Comparison of ENCODE assay signal across 9 mouse cellular contexts in genomic region chr6:4003445-4003844, GRCm38 (mm10). TPM values are rescaled to one million over a fixed set of nuclear protein-coding genes. Genes with fewer than 3 reads are reported as not detected.
DNase-seq lines count a peak whose midpoint lies in the region; ATAC-seq and TF ChIP-seq lines count a peak whose summit lies in the region.
"Had no signal": no experiment of that assay in that cellular context is flagged by ENCODE, and none has a peak within 500 bp of the region (broad histone marks: within the 10 kb centered on the region; RNA-seq: fewer than 3 reads in every experiment).

No protein-coding gene starts in this region.

- ATAC-seq in kidney, embryonic 16.5 days (ENCODE audit: low FRiP score, low TSS enrichment) = peak; percentile 21; the same call in 1 of the 2 replicates
- ATAC-seq in neural tube, embryonic 15.5 days (ENCODE audit: low FRiP score) = no peak

- H3K27ac ChIP-seq in embryonic fibroblast, embryonic 13.5 days (ENCODE audit: insufficient read depth, low read length) = peak overlapping the region; percentile 51
- peak overlapping the region; percentile 89 for H3K27ac ChIP-seq in kidney, embryonic 16.5 days (ENCODE audit: low read length)
- H3K27ac ChIP-seq in neural tube, embryonic 15.5 days (replicated peaks) = 0 out of 2 replicates have a peak overlapping the region, but pooled peaks have one; percentile 18

- peak overlapping the region; percentile 56 for H3K4me3 ChIP-seq in lung, adult 2 months (replicated peaks; ENCODE audit: extremely low read depth, low read depth, low read length)
- H3K4me3 ChIP-seq in embryonic fibroblast, embryonic 13.5 days (ENCODE audit: insufficient read depth, low read length) = peak overlapping the region; percentile 78; the same call in 1 of the 2 replicates
- H3K4me3 ChIP-seq in kidney, embryonic 16.5 days (ENCODE audit: low read length) = peak overlapping the region; percentile 49
- no peak overlapping the region for H3K4me3 ChIP-seq in neural tube, embryonic 15.5 days (replicated peaks)

- no peak for DNase-seq in lung, adult 2 months
- no peak for DNase-seq in lung, adult 18-20 months
- DNase-seq in ovary, postnatal 10 days (ENCODE audit: low spot score) = no peak
- DNase-seq in right cerebral cortex, postnatal 4 days = no peak
- DNase-seq in layer of hippocampus, postnatal 25 days (ENCODE audit: extremely low spot score in 1 of 2, low spot score in 1 of 2) = no peak

- no peak overlapping the region for H3K9ac ChIP-seq in kidney, embryonic 16.5 days (replicated peaks; ENCODE audit: low read length)
- no peak overlapping the region for H3K9ac ChIP-seq in neural tube, embryonic 15.5 days (replicated peaks)

- peaks cover 5% of the 10 kb centered on the region for H3K4me1 ChIP-seq in lung, adult 2 months (ENCODE audit: control insufficient read depth, insufficient read depth, low read length)
- peaks cover 5% of the 10 kb centered on the region; the same call in 1 of the 2 replicates for H3K4me1 ChIP-seq in embryonic fibroblast, embryonic 13.5 days (ENCODE audit: control insufficient read depth, insufficient read depth, low read length)
- H3K4me1 ChIP-seq in kidney, embryonic 16.5 days (ENCODE audit: insufficient read depth, low read length) = no peaks in the 10 kb centered on the region
- H3K4me1 ChIP-seq in neural tube, embryonic 15.5 days = peaks cover 4% of the 10 kb centered on the region

- TF ChIP-seq POLR2A in lung, adult 2 months (IDR thresholded peaks at IDR 0.05; ENCODE audit: borderline replicate concordance, extremely low read depth, low read depth, low read length) = no peak
- TF ChIP-seq POLR2A in embryonic fibroblast, embryonic 13.5 days (IDR thresholded peaks at IDR 0.05; ENCODE audit: low read depth, low read length) = no peak

- H3K9me3 ChIP-seq in kidney, embryonic 16.5 days (ENCODE audit: low read length) = no peaks in the 10 kb centered on the region
- H3K9me3 ChIP-seq in neural tube, embryonic 15.5 days (replicated peaks) = no peaks in the 10 kb centered on the region

- peaks cover 3% of the 10 kb centered on the region; the same call in 1 of the 2 replicates for H3K36me3 ChIP-seq in kidney, embryonic 16.5 days (ENCODE audit: insufficient read depth, low read length)
- H3K36me3 ChIP-seq in neural tube, embryonic 15.5 days = no peaks in the 10 kb centered on the region

- H3K27me3 ChIP-seq in kidney, embryonic 16.5 days (ENCODE audit: insufficient read depth, low read length) = no peaks in the 10 kb centered on the region
- H3K27me3 ChIP-seq in neural tube, embryonic 15.5 days (replicated peaks) = no peaks in the 10 kb centered on the region

- 5% methylated on average over 4 of the region's 4 CpGs for WGBS in lung, adult 2 months
- 41% methylated on average over 4 of the region's 4 CpGs for WGBS in kidney, embryonic 16.5 days
- WGBS in neural tube, embryonic 15.5 days = 61% methylated on average over 4 of the region's 4 CpGs

- TF ChIP-seq CTCF in lung, adult 2 months (IDR thresholded peaks at IDR 0.05; ENCODE audit: insufficient read depth, low read length) = no peak
- no peak for TF ChIP-seq CTCF in embryonic fibroblast, embryonic 13.5 days (IDR thresholded peaks at IDR 0.05; ENCODE audit: borderline replicate concordance, insufficient read depth, low read length)

- H3K4me2 ChIP-seq in kidney, embryonic 16.5 days (replicated peaks; ENCODE audit: low read depth, low read length) = peak overlapping the region; percentile 51
- peak overlapping the region; percentile 55; the same call in 1 of the 2 replicates for H3K4me2 ChIP-seq in neural tube, embryonic 15.5 days

RNA-seq across cellular contexts. Expression of gene Gng11, which starts 0.3 kb away (rescaled TPM):
- polyA plus RNA-seq in lung, adult 2 months (2012; rRNA removed) = 33.3 and 37.2 TPM in 2 replicates
- 27.5 and 44.1 TPM in 2 replicates for polyA plus RNA-seq in embryonic fibroblast, embryonic 13.5 days (2011; ENCODE audit: insufficient read length, low read depth, missing spikeins)
- 69.2 and 72.1 TPM in 2 replicates for polyA plus RNA-seq in kidney, embryonic 16.5 days (2015; fragmentation: Nextera tagmentation; extraction: Ambion mirVana)
- 29.2 and 35.9 TPM in 2 replicates for polyA plus RNA-seq in neural tube, embryonic 15.5 days (2015; fragmentation: Nextera tagmentation; extraction: Ambion mirVana)
- 10 to 100 TPM in 1 of 2 experiments, 1 to 10 TPM in 1; 9.9 to 11.5 TPM for total RNA-seq in layer of hippocampus, postnatal 25 days (2021)
- total RNA-seq: MEL had no signal

RNA-seq across cellular contexts. Expression of gene Gngt1, which starts 9.9 kb away (rescaled TPM):
- not detected in 2 replicates for polyA plus RNA-seq in lung, adult 2 months (2012; rRNA removed)
- polyA plus RNA-seq in embryonic fibroblast, embryonic 13.5 days (2011; ENCODE audit: insufficient read length, low read depth, missing spikeins) = not detected in 2 replicates
- polyA plus RNA-seq in kidney, embryonic 16.5 days (2015; fragmentation: Nextera tagmentation; extraction: Ambion mirVana) = not detected in 2 replicates
- not detected in 2 replicates for polyA plus RNA-seq in neural tube, embryonic 15.5 days (2015; fragmentation: Nextera tagmentation; extraction: Ambion mirVana)
- total RNA-seq in layer of hippocampus, postnatal 25 days (2021) = not detected
- total RNA-seq: MEL had no signal

RNA-seq across cellular contexts. Expression of gene Tfpi2, which starts 14.7 kb away (rescaled TPM):
- polyA plus RNA-seq in lung, adult 2 months (2012; rRNA removed) = 1.2 and 1.7 TPM in 2 replicates
- polyA plus RNA-seq in embryonic fibroblast, embryonic 13.5 days (2011; ENCODE audit: insufficient read length, low read depth, missing spikeins) = 6.4 and 13.8 TPM in 2 replicates
- polyA plus RNA-seq in kidney, embryonic 16.5 days (2015; fragmentation: Nextera tagmentation; extraction: Ambion mirVana) = 4.6 and 4.8 TPM in 2 replicates
- 0.42 and 1.6 TPM in 2 replicates for polyA plus RNA-seq in neural tube, embryonic 15.5 days (2015; fragmentation: Nextera tagmentation; extraction: Ambion mirVana)
- total RNA-seq in layer of hippocampus, postnatal 25 days (2021) = under 1 TPM in 1 of 2 experiments, not detected in 1; 0.52 TPM
- total RNA-seq: MEL had no signal

Comparison
In these comparisons a context has a peak if more than half of its experiments do, and no peak if none do; other contexts are left out.
1. H3K27ac ChIP-seq: peak in every context shown above with its lines; median percentile 89 in kidney, embryonic 16.5 days; 51 in embryonic fibroblast, embryonic 13.5 days; 18 in neural tube, embryonic 15.5 days.